Mouse (Mus musculus): ENCODE results near the gene Gpat2. TPM values are rescaled to one million over a fixed set of nuclear protein-coding genes. Genes with fewer than 3 reads are reported as not detected.

Gene Gpat2
- polyA plus RNA-seq, 1 experiment from 2014 or later, result 0.12 TPM

- Histone ChIP-seq H3K4me1 (peaks cover 35% of the 10 kb centered on the region), H3K36me3 (replicated peaks) (no peaks in the 10 kb centered on the region), H3K27ac (replicated peaks) (peak overlapping the region; percentile 19; the same call in 1 of the 2 replicates), H3K4me3 (peak overlapping the region; percentile 63), H3K27me3 (replicated peaks; ENCODE audit: low read depth, poor library complexity, severe bottlenecking) (peaks cover 86% of the 10 kb centered on the region), H3K9me3 (no peaks in the 10 kb centered on the region)
- WGBS, result under 1% methylated on average over 59 of the region's 59 CpGs
- no peak for DNase-seq (ENCODE audit: low spot score)
Measured at GRCm38 (mm10) chr2:127481841-127482532, 57.0 kb downstream of the Gpat2 start.

DNA sequence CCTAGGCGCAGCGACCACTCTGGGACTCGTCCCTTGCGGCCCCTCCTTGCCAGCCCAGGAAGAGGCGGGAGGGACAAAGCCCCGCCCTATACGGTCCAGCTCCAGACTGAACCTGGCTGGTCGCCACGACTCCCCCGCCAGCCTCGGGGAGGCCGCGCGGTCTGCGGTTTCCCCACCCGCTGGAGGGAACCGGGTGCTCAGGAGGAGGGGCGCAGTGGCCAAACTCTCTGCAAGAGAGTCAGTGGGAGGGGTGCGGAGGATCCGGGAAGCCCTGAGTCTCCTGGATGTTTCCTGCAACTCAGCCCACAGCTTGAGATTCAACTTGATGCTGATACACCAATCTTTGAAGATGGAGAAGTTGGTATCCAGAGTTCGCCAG lies 57.5 kb downstream of the Gpat2 start:
- 0% methylated on average over 21 of the region's 21 CpGs for WGBS
- Histone ChIP-seq H3K27me3 (replicated peaks; ENCODE audit: low read depth, poor library complexity, severe bottlenecking) (peaks cover 90% of the 10 kb centered on the region), H3K4me3 (peak overlapping the region; percentile 63), H3K36me3 (replicated peaks) (no peaks in the 10 kb centered on the region), H3K27ac (replicated peaks) (peak overlapping the region; percentile 19; the same call in 1 of the 2 replicates), H3K9me3 (no peaks in the 10 kb centered on the region), H3K4me1 (peaks cover 35% of the 10 kb centered on the region)
- DNase-seq (ENCODE audit: low spot score), result peak; percentile 80

GRCm38 (mm10) chr2:127483001-127483400 lies 58.0 kb downstream of the Gpat2 start:
- H3K27me3 ChIP-seq (replicated peaks; ENCODE audit: low read depth, poor library complexity, severe bottlenecking), result peaks cover 93% of the 10 kb centered on the region
- no peaks in the 10 kb centered on the region for H3K36me3 ChIP-seq (replicated peaks)
- WGBS, result 1% methylated on average over 21 of the region's 21 CpGs
- peak; percentile 45 for DNase-seq (ENCODE audit: low spot score)
- peak overlapping the region; percentile 63 for H3K4me3 ChIP-seq
- no peaks in the 10 kb centered on the region for H3K9me3 ChIP-seq
- no peak overlapping the region for H3K27ac ChIP-seq (replicated peaks)
- peaks cover 35% of the 10 kb centered on the region for H3K4me1 ChIP-seq

DNA sequence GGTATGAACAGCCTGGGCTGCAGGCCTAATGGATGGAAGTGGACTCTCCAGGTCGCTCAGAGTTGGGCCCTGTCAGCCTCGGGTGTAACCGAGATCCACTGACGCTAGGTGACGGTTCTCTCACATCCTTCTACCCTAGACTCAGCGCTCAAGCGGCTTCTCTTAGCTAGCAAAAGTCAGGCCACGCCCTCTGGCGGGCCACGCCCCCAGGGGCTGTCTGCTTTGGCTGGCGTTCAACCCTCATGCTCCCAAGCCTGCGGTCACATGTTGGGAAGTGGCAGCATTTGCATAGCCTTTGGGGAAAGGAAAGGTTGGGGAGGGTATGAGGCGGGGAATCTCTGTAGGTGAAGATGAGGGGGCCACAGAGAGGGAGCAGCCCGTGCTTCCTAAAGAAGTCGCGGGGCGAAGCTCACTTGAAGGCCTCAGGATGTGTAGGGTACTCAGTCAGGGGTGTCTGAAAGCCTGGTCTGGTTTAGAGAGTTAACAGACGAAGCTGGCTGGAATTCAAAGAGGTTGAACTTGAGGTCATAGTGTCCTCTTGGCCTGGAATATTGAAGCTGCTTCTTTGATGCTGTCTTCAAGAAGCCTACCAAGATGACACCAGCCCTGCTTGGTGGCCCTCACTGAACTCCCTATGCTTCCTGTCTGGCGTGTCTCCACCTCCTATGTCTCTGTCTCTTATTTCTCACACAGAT lies 59.6 kb downstream of the Gpat2 start:
- WGBS, result 7% methylated on average over 19 of the region's 19 CpGs
- Histone ChIP-seq H3K4me3 (peak overlapping the region; percentile 42), H3K4me1 (peaks cover 35% of the 10 kb centered on the region), H3K9me3 (no peaks in the 10 kb centered on the region), H3K27me3 (replicated peaks; ENCODE audit: low read depth, poor library complexity, severe bottlenecking) (peaks cover 80% of the 10 kb centered on the region), H3K27ac (replicated peaks) (no peak overlapping the region), H3K36me3 (replicated peaks) (no peaks in the 10 kb centered on the region)
- peak; percentile 80 for DNase-seq (ENCODE audit: low spot score)

Other genes starting within 250 kb of the Gpat2 start
- 2.5 and 2.6 TPM in 2 replicates for gene 1810024B03Rik, start 216.9 kb upstream of the Gpat2 start, polyA plus RNA-seq (2016; fragmentation: Nextera tagmentation; extraction: Ambion mirVana)
- 108 TPM in 2 replicates for gene Snrnp200, start 216.8 kb upstream of the Gpat2 start, polyA plus RNA-seq (2016; fragmentation: Nextera tagmentation; extraction: Ambion mirVana)
- gene Ciao1, start 177.4 kb upstream of the Gpat2 start, polyA plus RNA-seq (2016; fragmentation: Nextera tagmentation; extraction: Ambion mirVana), result 54.9 and 55.5 TPM in 2 replicates
- gene Tmem127, start 177.3 kb upstream of the Gpat2 start, polyA plus RNA-seq (2016; fragmentation: Nextera tagmentation; extraction: Ambion mirVana), result 22.5 and 23.1 TPM in 2 replicates
- gene Stard7, start 155.0 kb upstream of the Gpat2 start, polyA plus RNA-seq (2016; fragmentation: Nextera tagmentation; extraction: Ambion mirVana), result 80.1 and 81.2 TPM in 2 replicates
- 3.3 and 3.6 TPM in 2 replicates for gene Dusp2, start 89.0 kb upstream of the Gpat2 start, polyA plus RNA-seq (2016; fragmentation: Nextera tagmentation; extraction: Ambion mirVana)
- 0.09 and 0.15 TPM in 2 replicates for gene Astl, start 86.6 kb upstream of the Gpat2 start, polyA plus RNA-seq (2016; fragmentation: Nextera tagmentation; extraction: Ambion mirVana)
- 1.9 and 2.2 TPM in 2 replicates for gene Adra2b, start 62.0 kb upstream of the Gpat2 start, polyA plus RNA-seq (2016; fragmentation: Nextera tagmentation; extraction: Ambion mirVana)
- 22.9 and 23.1 TPM in 2 replicates for gene Fahd2a, start 19.4 kb downstream of the Gpat2 start, polyA plus RNA-seq (2016; fragmentation: Nextera tagmentation; extraction: Ambion mirVana)
- gene Kcnip3, start 96.9 kb downstream of the Gpat2 start, polyA plus RNA-seq (2016; fragmentation: Nextera tagmentation; extraction: Ambion mirVana), result 1.8 TPM in 2 replicates
- gene Prom2, start 116.3 kb downstream of the Gpat2 start, polyA plus RNA-seq (2016; fragmentation: Nextera tagmentation; extraction: Ambion mirVana), result 3.0 and 3.3 TPM in 2 replicates
- gene Zfp661, start 161.9 kb downstream of the Gpat2 start, polyA plus RNA-seq (2016; fragmentation: Nextera tagmentation; extraction: Ambion mirVana), result 7.8 TPM in 2 replicates
- gene Mrps5, start 162.0 kb downstream of the Gpat2 start, polyA plus RNA-seq (2016; fragmentation: Nextera tagmentation; extraction: Ambion mirVana), result 171 and 177 TPM in 2 replicates
- 0.11 and 0.88 TPM in 2 replicates for gene Mal, start 231.5 kb downstream of the Gpat2 start, polyA plus RNA-seq (2016; fragmentation: Nextera tagmentation; extraction: Ambion mirVana)